Mouse (Mus musculus) bone marrow macrophage, adult 2 months (primary cell): ENCODE results near the gene Tmem199.

Source experiments
- CTCF ChIP-seq: IDR thresholded peaks from 2 replicates; pipeline ENCODE4 v1.5.1; 2012; ENCODE audit warnings: low read depth, mild to moderate bottlenecking, low read length, moderate library complexity
- POLR2A ChIP-seq: IDR thresholded peaks from 2 replicates; pipeline ENCODE4 v1.6.1; 2012; ENCODE audit warnings: mild to moderate bottlenecking, low read depth, low read length, borderline replicate concordance

DNA sequence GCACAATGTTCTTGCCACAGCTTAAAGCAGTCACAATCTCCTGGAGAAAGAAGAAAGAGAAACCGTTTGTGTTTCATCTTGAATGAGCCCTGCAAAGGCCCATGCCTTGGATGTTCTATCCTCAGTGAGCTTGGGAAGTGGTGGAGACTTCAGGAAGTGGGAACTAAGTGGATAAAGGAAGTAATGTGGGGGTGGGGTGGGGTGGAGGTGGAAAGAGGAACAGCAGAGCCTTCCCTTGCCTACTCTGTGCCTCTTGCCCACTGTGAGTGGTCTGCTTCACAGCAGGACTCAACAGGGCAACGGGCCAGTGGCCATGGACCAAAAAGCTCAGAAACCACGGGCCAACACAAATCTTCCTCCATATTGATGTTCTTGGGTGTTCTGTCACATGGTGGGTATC, 36.7 kb downstream of the Tmem199 start:
- no peak for TF ChIP-seq POLR2A
- TF ChIP-seq CTCF = no peak
